Mouse (Mus musculus) kidney, postnatal 0 days (tissue): ENCODE measurements around the gene Cdan1. TPM values are rescaled to one million over a fixed set of nuclear protein-coding genes. Genes with fewer than 3 reads are reported as not detected.

Source experiments
- ATAC-seq: fragments of 200-750 bp; cut with Nextera tagmentation; replicated peaks from 2 replicates; pipeline ENCODE4 v1.8.0; 2017; ENCODE audit warnings: low read depth, moderate number of reproducible peaks, moderate TSS enrichment, moderate library complexity; ENCODE audit not compliant: low FRiP score
- DNase-seq: peaks from one replicate; pipeline ENCODE4 v3.0.0-alpha.2; 2016; ENCODE audit warnings: low spot score
- H3K27ac ChIP-seq: fragments of 300-500 bp; sonication (generic); 2 replicates; pipeline ENCODE4 v1.5.1; 2014; ENCODE audit warnings: mild to moderate bottlenecking
- H3K27me3 ChIP-seq: fragments of 300-500 bp; sonication (generic); 2 replicates; pipeline ENCODE4 v1.6.1; 2014; ENCODE audit warnings: low read length, mixed read lengths; ENCODE audit not compliant: insufficient read depth
- H3K36me3 ChIP-seq: fragments of 300-500 bp; sonication (generic); 2 replicates; pipeline ENCODE4 v1.6.1; 2014; ENCODE audit warnings: low read length, mixed read lengths; ENCODE audit not compliant: insufficient read depth
- H3K4me1 ChIP-seq: fragments of 300-500 bp; sonication (generic); replicated peaks from 2 replicates; pipeline ENCODE4 v1.6.1; 2014; ENCODE audit warnings: antibody characterized with exemption, low read length, mixed read lengths; ENCODE audit not compliant: insufficient read depth
- H3K4me2 ChIP-seq: fragments of 300-500 bp; sonication (generic); 2 replicates; pipeline ENCODE4 v1.6.1; 2014; ENCODE audit warnings: mild to moderate bottlenecking, low read length, moderate library complexity, mixed read lengths
- H3K4me3 ChIP-seq: fragments of 300-500 bp; sonication (generic); replicated peaks from 2 replicates; pipeline ENCODE4 v1.5.1; 2014; ENCODE audit warnings: low read depth, low read length
- H3K9ac ChIP-seq: fragments of 300-500 bp; sonication (generic); 2 replicates; pipeline ENCODE4 v1.6.1; 2014; ENCODE audit warnings: low read depth, low read length
- H3K9me3 ChIP-seq: fragments of 300-500 bp; sonication (generic); replicated peaks from 2 replicates; pipeline ENCODE4 v1.6.1; 2016; ENCODE audit warnings: low read length, inconsistent platforms, mixed read lengths
- CTCF ChIP-seq: IDR thresholded peaks from 2 replicates; pipeline ENCODE4 v1.5.1; 2016; ENCODE audit warnings: antibody characterized with exemption, low read depth, mild to moderate bottlenecking, moderate library complexity
- WGBS: fragments of 180-500 bp; shearing (Covaris S2); extraction: QIAGEN DNeasy Blood & Tissue Kit; methylation state at CpG from one replicate; pipeline ENCODE4 v1.1.7; 2014; 5-methylcytosine and 5-hydroxymethylcytosine counted together
- polyA plus RNA-seq: library from polyadenylated mRNA; unstranded; fragments of >200 nt; fragmentation: Nextera tagmentation; extraction: Ambion mirVana; gene quantifications from 2 replicates; pipeline ENCODE4 v1.2.1, GENCODE M21; 2015

Cdan1 gene
- polyA plus RNA-seq, result 3.8 and 4.8 TPM in 2 replicates

- peak within 1 kb of the TSS; percentile 77 for H3K4me3 ChIP-seq
- H3K27me3 ChIP-seq, result no peaks in the 10 kb centered on the region
- ATAC-seq (peak; percentile 64), DNase-seq (peak; percentile 62)
- peak within 1 kb of the TSS; percentile 27; the same call in 1 of the 2 replicates for H3K27ac ChIP-seq
- no peaks in the 10 kb centered on the region for H3K4me1 ChIP-seq
- peak within 1 kb of the TSS; percentile 90 for H3K4me2 ChIP-seq
- WGBS, result under 1% methylated on average over 64 of the region's 71 CpGs
- no peak for TF ChIP-seq CTCF
- no peaks in the 10 kb centered on the region for H3K36me3 ChIP-seq
- H3K9me3 ChIP-seq, result no peaks in the 10 kb centered on the region
- peak within 1 kb of the TSS; percentile 65 for H3K9ac ChIP-seq
Observed at GRCm38 (mm10) chr2:120849449-120850423, at the start of gene Cdan1. Gene Cdan1, minus strand, starts transcription at chr2:120850128.

- TF ChIP-seq CTCF, result no peak
- WGBS, result 95% methylated on average over 3 of the region's 3 CpGs
- Histone ChIP-seq H3K9ac (no peak overlapping the region), H3K36me3 (peaks cover 56% of the 10 kb centered on the region), H3K4me1 (no peaks in the 10 kb centered on the region), H3K27ac (no peak overlapping the region), H3K4me2 (no peak overlapping the region), H3K4me3 (no peak overlapping the region), H3K9me3 (no peaks in the 10 kb centered on the region), H3K27me3 (no peaks in the 10 kb centered on the region)
- no peak for DNase-seq
- ATAC-seq, result no peak
Observed at GRCm38 (mm10) chr2:120896361-120896760, 46.4 kb upstream of the Cdan1 start.

- no peak for DNase-seq
- Histone ChIP-seq H3K4me1 (no peaks in the 10 kb centered on the region), H3K4me3 (no peak overlapping the region), H3K9ac (no peak overlapping the region), H3K27ac (no peak overlapping the region), H3K36me3 (peaks cover 40% of the 10 kb centered on the region), H3K4me2 (no peak overlapping the region), H3K27me3 (no peaks in the 10 kb centered on the region), H3K9me3 (no peaks in the 10 kb centered on the region)
- 88% methylated on average over 5 of the region's 5 CpGs for WGBS
- ATAC-seq, result no peak
- no peak for TF ChIP-seq CTCF
Observed at GRCm38 (mm10) chr2:120887601-120888000, 37.7 kb upstream of the Cdan1 start.

- no peak for ATAC-seq
- Histone ChIP-seq H3K9ac (no peak overlapping the region), H3K9me3 (no peaks in the 10 kb centered on the region), H3K4me3 (no peak overlapping the region), H3K4me1 (no peaks in the 10 kb centered on the region), H3K36me3 (peaks cover 26% of the 10 kb centered on the region), H3K27me3 (no peaks in the 10 kb centered on the region), H3K4me2 (no peak overlapping the region), H3K27ac (no peak overlapping the region)
- WGBS, result 85% methylated on average over 2 of the region's 2 CpGs
- no peak for DNase-seq
- no peak for TF ChIP-seq CTCF
Observed at GRCm38 (mm10) chr2:120873192-120873591, 23.3 kb upstream of the Cdan1 start.

GRCm38 (mm10) chr2:120871447-120872336 is 21.8 kb upstream of the Cdan1 start:
- Histone ChIP-seq H3K4me2 (no peak overlapping the region), H3K27ac (peak overlapping the region; percentile 40; the same call in 1 of the 2 replicates), H3K9ac (no peak overlapping the region), H3K4me1 (no peaks in the 10 kb centered on the region), H3K9me3 (no peaks in the 10 kb centered on the region), H3K4me3 (no peak overlapping the region), H3K36me3 (peaks cover 33% of the 10 kb centered on the region), H3K27me3 (no peaks in the 10 kb centered on the region)
- no peak for TF ChIP-seq CTCF
- DNase-seq, result no peak
- ATAC-seq, result no peak
- WGBS, result 74% methylated on average over 9 of the region's 9 CpGs

- Histone ChIP-seq H3K4me2 (no peak overlapping the region), H3K36me3 (peaks cover 34% of the 10 kb centered on the region), H3K4me1 (no peaks in the 10 kb centered on the region), H3K27ac (no peak overlapping the region), H3K4me3 (no peak overlapping the region), H3K9me3 (no peaks in the 10 kb centered on the region), H3K27me3 (no peaks in the 10 kb centered on the region), H3K9ac (no peak overlapping the region)
- ATAC-seq, result no peak
- no peak for DNase-seq
- WGBS, result 85% methylated on average over 5 of the region's 5 CpGs
- no peak for TF ChIP-seq CTCF
Observed at GRCm38 (mm10) chr2:120867336-120867735, 17.4 kb upstream of the Cdan1 start.
